Mouse (Mus musculus): ENCODE results near the gene Eif5a.

DNA sequence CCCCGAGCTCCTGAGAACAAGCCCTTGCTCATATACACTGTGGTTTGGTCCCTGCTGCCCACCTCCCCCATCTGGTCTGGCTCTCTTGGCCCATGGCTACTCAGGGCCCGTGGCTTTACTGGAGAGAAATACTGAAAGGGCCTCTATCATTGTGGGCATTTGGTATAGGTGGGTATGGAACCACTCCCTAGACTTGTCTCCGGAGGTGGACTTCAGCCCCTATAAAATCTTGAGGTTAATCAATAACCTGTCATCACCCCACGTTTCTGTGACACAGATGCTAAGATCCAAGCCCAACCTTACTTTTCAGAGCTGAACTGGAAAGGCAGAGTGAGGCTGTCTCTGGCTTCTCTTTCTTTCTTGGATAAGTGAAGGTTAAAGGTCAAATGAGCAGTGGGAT, 47.0 kb upstream of the Eif5a start:
- TF ChIP-seq POLR2A (IDR thresholded peaks at IDR 0.05; ENCODE audit: control insufficient read depth, extremely low read depth, insufficient read depth, low read length, poor library complexity), result no peak
- no peak for TF ChIP-seq CTCF (IDR thresholded peaks at IDR 0.05; ENCODE audit: borderline replicate concordance, control insufficient read depth, extremely low read depth, insufficient read depth, low read length, poor library complexity)
